Mouse (Mus musculus) liver, embryonic 12.5 days (tissue): Measurements from ENCODE around the gene Wdr53. TPM values are rescaled to one million over a fixed set of nuclear protein-coding genes. Genes with fewer than 3 reads are reported as not detected.
"Not testable (repeated sequence)": the region's sequence is repeated elsewhere in the genome, so short reads cannot be mapped to it uniquely, and the experiment has no call there.

Source experiments
- ATAC-seq: fragments of 200-750 bp; cut with Nextera tagmentation; 2 replicates; pipeline ENCODE4 v1.8.0; 2017; ENCODE audit warnings: moderate number of reproducible peaks, mild to moderate bottlenecking, moderate library complexity
- H3K27ac ChIP-seq: fragments of 300-500 bp; sonication (generic); 2 replicates; pipeline ENCODE4 v1.5.1; 2016; ENCODE audit warnings: mild to moderate bottlenecking
- H3K27me3 ChIP-seq: fragments of 300-500 bp; sonication (generic); replicated peaks from 2 replicates; pipeline ENCODE4 v1.6.1; 2016; ENCODE audit warnings: mild to moderate bottlenecking, moderate library complexity
- H3K36me3 ChIP-seq: fragments of 300-500 bp; sonication (generic); 2 replicates; pipeline ENCODE4 v1.6.1; 2016; ENCODE audit warnings: mild to moderate bottlenecking, moderate library complexity
- H3K4me1 ChIP-seq: fragments of 300-500 bp; sonication (generic); 2 replicates; pipeline ENCODE4 v1.6.1; 2016
- H3K4me2 ChIP-seq: fragments of 300-500 bp; sonication (generic); 2 replicates; pipeline ENCODE4 v1.6.1; 2016; ENCODE audit warnings: mild to moderate bottlenecking, moderate library complexity
- H3K4me3 ChIP-seq: fragments of 300-500 bp; sonication (generic); 2 replicates; pipeline ENCODE4 v1.5.1; 2016; ENCODE audit warnings: mild to moderate bottlenecking, moderate library complexity
- H3K9ac ChIP-seq: fragments of 300-500 bp; sonication (generic); 2 replicates; pipeline ENCODE4 v1.6.1; 2016; ENCODE audit warnings: mild to moderate bottlenecking, moderate library complexity
- H3K9me3 ChIP-seq: fragments of 300-500 bp; sonication (generic); replicated peaks from 2 replicates; pipeline ENCODE4 v1.6.1; 2016; ENCODE audit warnings: mild to moderate bottlenecking, moderate library complexity
- WGBS: fragments of 180-500 bp; shearing (Covaris S2); methylation state at CpG from one replicate; pipeline ENCODE4 v1.1.7; 2016; ENCODE audit not compliant: insufficient replicate concordance; 5-methylcytosine and 5-hydroxymethylcytosine counted together
- microRNA counts: library from miRNA; unstranded; fragments of <30 nt; microRNA quantifications from one replicate; lab custom pipeline; 2017
- microRNA-seq: library from miRNA; unstranded; fragments of <30 nt; microRNA quantifications from one replicate; pipeline ENCODE4, GENCODE M21; 2017
- polyA plus RNA-seq: library from polyadenylated mRNA; unstranded; fragments of >200 nt; fragmentation: Nextera tagmentation; extraction: Ambion mirVana; gene quantifications from 2 replicates; pipeline ENCODE4 v1.2.1, GENCODE M21; 2016

The Wdr53 gene
- polyA plus RNA-seq, 1 experiment from 2014 or later, result 13.0 TPM

DNA sequence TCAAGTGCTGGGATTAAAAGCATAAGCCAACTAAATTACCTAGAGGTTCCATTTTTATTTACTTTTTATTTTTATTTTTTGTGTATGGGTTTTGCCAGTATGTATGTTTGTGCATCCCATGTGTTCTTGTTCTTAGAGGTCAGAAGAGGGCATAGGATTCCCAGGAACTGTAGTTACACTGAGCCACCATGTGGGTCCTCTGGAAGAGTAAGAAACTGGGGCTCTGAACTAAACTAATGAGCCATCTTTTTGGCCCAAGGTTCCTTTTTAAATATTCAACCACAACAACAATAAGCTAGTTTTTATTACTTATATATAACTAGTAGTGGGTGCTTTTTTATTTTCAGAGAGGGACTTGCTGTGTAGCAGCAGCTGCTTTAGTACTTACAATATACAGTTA, 35.6 kb downstream of the Wdr53 start:
- Histone ChIP-seq H3K36me3 (peaks cover 81% of the 10 kb centered on the region), H3K27ac (no peak overlapping the region)
- ATAC-seq, result no peak

DNA sequence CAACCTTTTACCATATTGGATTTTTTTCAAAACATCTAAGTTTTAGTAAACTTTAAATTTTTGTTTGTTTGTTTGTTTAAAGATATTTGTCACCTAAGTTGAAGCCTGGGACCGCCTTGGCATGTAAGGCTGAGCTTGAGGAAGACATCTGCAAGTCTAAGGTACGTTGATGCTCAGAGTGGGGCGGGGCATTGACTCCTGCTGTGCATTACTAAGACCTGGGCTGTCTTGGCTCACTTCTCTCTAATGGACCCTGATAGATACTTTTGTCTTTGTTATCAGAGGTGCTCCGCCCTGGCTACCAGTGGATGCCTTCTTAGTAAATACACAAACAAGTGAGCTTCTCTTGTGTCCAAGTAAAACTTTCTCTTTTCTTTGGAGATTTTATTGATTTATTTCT, 44.8 kb downstream of the Wdr53 start:
- WGBS, result 88% methylated on average over 4 of the region's 4 CpGs
- Histone ChIP-seq H3K4me2 (no peak overlapping the region), H3K27me3 (no peaks in the 10 kb centered on the region), H3K4me1 (no peaks in the 10 kb centered on the region), H3K4me3 (no peak overlapping the region), H3K27ac (no peak overlapping the region), H3K9me3 (no peaks in the 10 kb centered on the region), H3K9ac (no peak overlapping the region), H3K36me3 (peaks cover 67% of the 10 kb centered on the region)
- ATAC-seq, result no peak

More for the DNA sequence above, 35.6 kb downstream of the Wdr53 start:
- Histone ChIP-seq H3K9me3 (peaks cover 8% of the 10 kb centered on the region), H3K4me1 (peaks cover 46% of the 10 kb centered on the region), H3K9ac (no peak overlapping the region), H3K4me3 (no peak overlapping the region), H3K4me2 (no peak overlapping the region), H3K27me3 (no peaks in the 10 kb centered on the region)

GRCm38 (mm10) chr16:32299617-32300016, 52.6 kb downstream of the Wdr53 start:
- not testable (repeated sequence) for H3K27me3 ChIP-seq, H3K9ac ChIP-seq, H3K4me2 ChIP-seq, H3K4me1 ChIP-seq, H3K9me3 ChIP-seq, ATAC-seq, H3K27ac ChIP-seq, H3K4me3 ChIP-seq
- H3K36me3 ChIP-seq, result peaks cover 64% of the 10 kb centered on the region
- 88% methylated on average over 4 of the region's 4 CpGs for WGBS

- 41% methylated on average over 1 of the region's 1 CpGs for WGBS
These were observed 56.0 kb downstream of the Wdr53 start for GRCm38 (mm10) chr16:32303046-32303445.

DNA sequence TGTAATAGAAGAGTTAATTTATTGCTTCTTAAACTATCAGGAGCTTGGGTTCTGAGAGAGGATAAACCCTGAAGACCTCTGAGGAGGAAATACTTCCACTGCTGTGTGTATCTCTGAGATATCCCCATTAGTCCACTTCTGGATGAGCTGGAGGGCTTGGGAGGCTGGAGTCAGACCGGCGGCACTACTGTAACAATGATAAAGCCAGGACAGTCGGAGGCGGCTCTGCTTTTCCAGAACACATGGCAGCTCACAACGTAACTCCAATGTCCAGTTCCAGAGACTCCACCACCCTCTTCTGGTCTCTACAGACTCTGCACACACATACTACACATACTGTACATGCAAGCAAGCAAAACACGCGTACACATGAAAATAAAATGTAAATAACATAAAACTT, 56.9 kb downstream of the Wdr53 start:
- no peak for ATAC-seq
- H3K9me3 ChIP-seq, result no peaks in the 10 kb centered on the region
- peaks cover 30% of the 10 kb centered on the region for H3K36me3 ChIP-seq
- H3K9ac ChIP-seq, result no peak overlapping the region
- no peaks in the 10 kb centered on the region for H3K27me3 ChIP-seq
- H3K4me1 ChIP-seq, result peaks cover 9% of the 10 kb centered on the region
- H3K4me3 ChIP-seq, result no peak overlapping the region
- no peak overlapping the region for H3K4me2 ChIP-seq
- 80% methylated on average over 7 of the region's 7 CpGs for WGBS
- no peak overlapping the region for H3K27ac ChIP-seq

More at GRCm38 (mm10) chr16:32303046-32303445, 56.0 kb downstream of the Wdr53 start:
- Histone ChIP-seq H3K9me3 (no peaks in the 10 kb centered on the region), H3K36me3 (peaks cover 38% of the 10 kb centered on the region), H3K27me3 (no peaks in the 10 kb centered on the region), H3K4me1 (peaks cover 9% of the 10 kb centered on the region), H3K4me3 (no peak overlapping the region), H3K9ac (no peak overlapping the region), H3K4me2 (no peak overlapping the region), H3K27ac (no peak overlapping the region)
- no peak for ATAC-seq

MicroRNAs encoded within 50 kb of the gene (microRNA counts, 519-probe panel; counts per million panel counts)
- 582 counts per million, percentile 70 among the panel's probes with 10 or more counts for microRNA mmu-miR-1946a (lab: Ali Mortazavi, UCI)

Small RNA genes within 50 kb of the gene (microRNA-seq; reads per million reads assigned to microRNA genes)
- gene Mir1946a, result not detected

Other genes starting within 250 kb of the Wdr53 start
- 12.2 and 12.7 TPM in 2 replicates for gene Senp5, start 243.9 kb upstream of the Wdr53 start, polyA plus RNA-seq
- gene Pak2, start 167.9 kb upstream of the Wdr53 start, polyA plus RNA-seq, result 17.7 and 18.3 TPM in 2 replicates
- 33.8 and 37.2 TPM in 2 replicates for gene Pigx, start 147.5 kb upstream of the Wdr53 start, polyA plus RNA-seq
- 7.6 TPM in 2 replicates for gene Cep19, start 147.4 kb upstream of the Wdr53 start, polyA plus RNA-seq
- 26.5 and 29.9 TPM in 2 replicates for gene Nrros, start 81.6 kb upstream of the Wdr53 start, polyA plus RNA-seq
- 1.5 and 1.6 TPM in 2 replicates for gene Bex6, start 67.4 kb upstream of the Wdr53 start, polyA plus RNA-seq
- 13.0 and 13.8 TPM in 2 replicates for gene Fbxo45, start 69 bp upstream of the Wdr53 start, polyA plus RNA-seq
- gene Smco1, start 24.2 kb downstream of the Wdr53 start, polyA plus RNA-seq, result not detected in 2 replicates
- 24.7 and 25.1 TPM in 2 replicates for gene Rnf168, start 30.2 kb downstream of the Wdr53 start, polyA plus RNA-seq
- 10.9 and 11.0 TPM in 2 replicates for gene Ubxn7, start 85.0 kb downstream of the Wdr53 start, polyA plus RNA-seq
- not detected in 2 replicates for gene Tm4sf19, start 153.3 kb downstream of the Wdr53 start, polyA plus RNA-seq
- gene Tctex1d2, start 172.5 kb downstream of the Wdr53 start, polyA plus RNA-seq, result 8.1 and 8.6 TPM in 2 replicates
- 37.6 TPM in 2 replicates for gene Pcyt1a, start 183.7 kb downstream of the Wdr53 start, polyA plus RNA-seq
- 0.57 and 0.66 TPM in 2 replicates for gene Slc51a, start 240.7 kb downstream of the Wdr53 start, polyA plus RNA-seq
- not detected in 2 replicates for gene Zdhhc19, start 249.0 kb downstream of the Wdr53 start, polyA plus RNA-seq